ENCODE assay signal across 17 mouse cellular contexts in the genomic region with DNA sequence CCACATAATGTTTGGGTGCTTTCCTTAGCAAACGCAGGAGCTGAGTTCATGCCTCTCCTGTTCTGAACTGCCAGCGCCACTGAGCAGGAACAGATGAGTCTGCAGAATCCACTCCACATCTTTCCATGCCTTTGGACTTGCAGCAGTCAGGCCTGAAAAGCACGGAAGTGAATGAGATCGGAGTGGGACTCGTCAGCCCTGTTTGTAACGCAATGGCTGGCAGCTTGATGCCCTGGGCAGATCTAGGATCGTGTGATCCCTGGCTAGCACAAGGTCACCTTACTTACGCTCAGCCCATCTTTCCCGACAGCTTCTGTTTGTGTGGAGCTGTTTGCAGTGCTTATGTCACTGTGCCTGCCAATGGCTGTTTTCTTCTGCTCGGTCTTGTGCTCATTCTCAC.
A peak's percentile ranks its signal among the peaks of the same experiment; 100 is the strongest.
DNase-seq lines count a peak whose midpoint lies in the region; ATAC-seq lines count a peak whose summit lies in the region.
"Had no signal": no experiment of that assay in that cellular context is flagged by ENCODE, and none has a peak within 500 bp of the region (broad histone marks: within the 10 kb centered on the region; RNA-seq: fewer than 3 reads in every experiment).

No protein-coding gene starts in this region.

- DNase-seq in retina, adult 2 months (ENCODE audit: low read depth, low spot score) = peak; percentile 16
- DNase-seq in retina, embryonic 14.5 days (ENCODE audit: low spot score) = no peak
- DNase-seq in MN1 (ENCODE audit: low spot score) = no peak
- DNase-seq: adrenal gland, postnatal 25 days; gastrocnemius, adult 2 months; heart, adult 2 months; heart, postnatal 10 days; thymus, adult 2 months had no signal

- no peaks in the 10 kb centered on the region for H3K9me3 ChIP-seq in heart, embryonic 13.5 days
- H3K9me3 ChIP-seq in heart, embryonic 12.5 days (replicated peaks) = no peaks in the 10 kb centered on the region
- H3K9me3 ChIP-seq in midbrain, embryonic 15.5 days = no peaks in the 10 kb centered on the region
- H3K9me3 ChIP-seq in liver, embryonic 12.5 days (replicated peaks) = peaks cover 7% of the 10 kb centered on the region; the same call in 1 of the 2 replicates
- H3K9me3 ChIP-seq: forebrain, embryonic 12.5 days; intestine, embryonic 15.5 days; lung, embryonic 15.5 days had no signal

- H3K4me3 ChIP-seq in heart, embryonic 13.5 days = no peak overlapping the region
- H3K4me3 ChIP-seq in heart, embryonic 12.5 days = no peak overlapping the region
- no peak overlapping the region for H3K4me3 ChIP-seq in midbrain, embryonic 15.5 days
- H3K4me3 ChIP-seq in liver, embryonic 12.5 days = no peak overlapping the region
- H3K4me3 ChIP-seq: forebrain, embryonic 12.5 days; gastrocnemius, adult 2 months; heart, adult 2 months; intestine, embryonic 15.5 days; lung, embryonic 15.5 days; myocyte had no signal

- H3K4me2 ChIP-seq in heart, embryonic 13.5 days = peak overlapping the region; percentile 7; the same call in 1 of the 2 replicates
- no peak overlapping the region for H3K4me2 ChIP-seq in heart, embryonic 12.5 days
- no peak overlapping the region for H3K4me2 ChIP-seq in midbrain, embryonic 15.5 days
- H3K4me2 ChIP-seq in liver, embryonic 12.5 days = no peak overlapping the region
- H3K4me2 ChIP-seq: forebrain, embryonic 12.5 days; intestine, embryonic 15.5 days; lung, embryonic 15.5 days had no signal

- ATAC-seq in heart, embryonic 13.5 days (ENCODE audit: extremely low read depth, insufficient number of reproducible peaks, low FRiP score, low TSS enrichment) = no peak
- ATAC-seq in heart, embryonic 12.5 days (ENCODE audit: insufficient number of reproducible peaks, low FRiP score) = no peak
- no peak for ATAC-seq in midbrain, embryonic 15.5 days (replicated peaks)
- no peak for ATAC-seq in liver, embryonic 12.5 days
- ATAC-seq: intestine, embryonic 15.5 days had no signal

- 48% methylated on average over 10 of the region's 10 CpGs for WGBS in heart, embryonic 13.5 days
- WGBS in heart, embryonic 12.5 days = 42% methylated on average over 10 of the region's 10 CpGs
- WGBS in midbrain, embryonic 15.5 days = 50% methylated on average over 10 of the region's 10 CpGs
- 47% methylated on average over 10 of the region's 10 CpGs for WGBS in liver, embryonic 12.5 days (ENCODE audit: insufficient replicate concordance)

- no peaks in the 10 kb centered on the region for H3K36me3 ChIP-seq in heart, embryonic 13.5 days
- H3K36me3 ChIP-seq in heart, embryonic 12.5 days = no peaks in the 10 kb centered on the region
- no peaks in the 10 kb centered on the region for H3K36me3 ChIP-seq in midbrain, embryonic 15.5 days (replicated peaks)
- no peaks in the 10 kb centered on the region for H3K36me3 ChIP-seq in liver, embryonic 12.5 days
- H3K36me3 ChIP-seq: forebrain, embryonic 12.5 days; intestine, embryonic 15.5 days; lung, embryonic 15.5 days had no signal

- H3K27me3 ChIP-seq in heart, embryonic 13.5 days (replicated peaks) = 0 out of 2 replicates have a peak, but pooled peaks cover 4% of the 10 kb centered on the region
- no peaks in the 10 kb centered on the region for H3K27me3 ChIP-seq in heart, embryonic 12.5 days (replicated peaks)
- no peaks in the 10 kb centered on the region for H3K27me3 ChIP-seq in midbrain, embryonic 15.5 days (replicated peaks)
- H3K27me3 ChIP-seq in liver, embryonic 12.5 days (replicated peaks) = no peaks in the 10 kb centered on the region
- H3K27me3 ChIP-seq: forebrain, embryonic 12.5 days; intestine, embryonic 15.5 days; lung, embryonic 15.5 days had no signal

- H3K4me1 ChIP-seq in heart, embryonic 13.5 days = no peaks in the 10 kb centered on the region
- no peaks in the 10 kb centered on the region for H3K4me1 ChIP-seq in heart, embryonic 12.5 days (replicated peaks)
- 0 out of 2 replicates have a peak, but pooled peaks cover 7% of the 10 kb centered on the region for H3K4me1 ChIP-seq in midbrain, embryonic 15.5 days
- no peaks in the 10 kb centered on the region for H3K4me1 ChIP-seq in liver, embryonic 12.5 days
- H3K4me1 ChIP-seq: forebrain, embryonic 12.5 days; intestine, embryonic 15.5 days; lung, embryonic 15.5 days had no signal

- H3K9ac ChIP-seq in heart, embryonic 13.5 days = no peak overlapping the region
- no peak overlapping the region for H3K9ac ChIP-seq in heart, embryonic 12.5 days
- H3K9ac ChIP-seq in midbrain, embryonic 15.5 days = no peak overlapping the region
- H3K9ac ChIP-seq in liver, embryonic 12.5 days = no peak overlapping the region
- H3K9ac ChIP-seq: forebrain, embryonic 12.5 days; intestine, embryonic 15.5 days; lung, embryonic 15.5 days had no signal

- H3K27ac ChIP-seq in heart, embryonic 13.5 days (replicated peaks) = no peak overlapping the region
- H3K27ac ChIP-seq in heart, embryonic 12.5 days (ENCODE audit: poor library complexity, severe bottlenecking) = no peak overlapping the region
- peak overlapping the region; percentile 60; the same call in 1 of the 2 replicates for H3K27ac ChIP-seq in midbrain, embryonic 15.5 days
- H3K27ac ChIP-seq in liver, embryonic 12.5 days = no peak overlapping the region
- H3K27ac ChIP-seq: forebrain, embryonic 12.5 days; gastrocnemius, adult 2 months; heart, adult 2 months; intestine, embryonic 15.5 days; kidney, postnatal 0 days; lung, embryonic 15.5 days had no signal
